ENCODE assay signal across 10 mouse cellular contexts in the genomic region with DNA sequence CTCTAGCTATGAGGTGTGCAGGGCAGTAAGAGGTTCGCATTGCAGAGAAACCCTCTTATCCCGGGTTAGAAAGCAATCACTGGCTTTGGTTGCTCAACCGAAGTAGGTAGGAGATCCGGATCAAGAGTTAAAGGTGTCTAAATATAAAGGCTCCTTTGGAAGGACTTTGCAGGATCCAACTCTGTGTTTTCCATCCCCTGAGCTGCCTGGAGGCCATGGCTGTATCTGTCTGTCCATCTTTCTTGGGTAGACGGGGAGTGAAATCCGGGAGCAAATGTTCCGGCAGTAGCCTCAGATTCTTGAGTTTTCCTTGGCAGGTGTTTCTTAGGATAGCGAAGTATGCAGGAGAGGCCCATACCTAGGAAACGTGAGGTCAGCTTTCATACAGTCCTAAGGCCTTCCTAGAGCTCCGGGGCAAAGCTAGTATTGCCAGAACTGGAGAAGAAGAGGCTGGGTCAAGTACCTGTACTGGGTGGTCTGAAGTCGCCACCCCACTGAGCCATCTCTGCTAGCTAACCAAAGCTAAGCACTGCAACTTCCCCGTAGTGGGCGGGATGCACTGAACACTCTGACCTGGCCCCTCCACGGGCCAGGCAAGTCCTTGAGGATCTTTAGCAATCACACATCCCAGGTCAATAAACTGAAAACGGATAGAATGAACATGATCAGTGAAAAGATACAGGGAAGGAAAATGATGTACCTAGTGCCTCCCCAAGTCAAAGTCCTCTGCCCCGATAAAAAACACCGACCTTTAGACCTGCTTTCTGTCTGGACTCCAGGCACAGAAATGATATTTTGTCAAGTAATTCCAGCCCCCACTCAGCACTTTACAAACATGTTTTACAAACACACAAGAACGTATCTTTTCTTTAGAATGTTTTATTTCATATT.
DNase-seq lines count a peak whose midpoint lies in the region; ATAC-seq lines count a peak whose summit lies in the region.
"Had no signal": no experiment of that assay in that cellular context is flagged by ENCODE, and none has a peak within 500 bp of the region (broad histone marks: within the 10 kb centered on the region; RNA-seq: fewer than 3 reads in every experiment).

No protein-coding gene starts in this region.

- no peak for ATAC-seq in heart, embryonic 13.5 days (ENCODE audit: extremely low read depth, insufficient number of reproducible peaks, low FRiP score, low TSS enrichment)
- ATAC-seq in hindbrain, embryonic 11.5 days (ENCODE audit: low FRiP score): peak; percentile 0; the same call in 1 of the 2 replicates
- ATAC-seq in midbrain, embryonic 14.5 days (ENCODE audit: low FRiP score, low TSS enrichment): no peak

- peaks cover 82% of the 10 kb centered on the region for H3K27me3 ChIP-seq in heart, embryonic 13.5 days (replicated peaks)
- H3K27me3 ChIP-seq in hindbrain, embryonic 11.5 days (ENCODE audit: control insufficient read depth, insufficient read depth, low read length): no peaks in the 10 kb centered on the region
- no peaks in the 10 kb centered on the region for H3K27me3 ChIP-seq in midbrain, embryonic 14.5 days (ENCODE audit: control insufficient read depth, insufficient read depth, low read length)

- 9% methylated on average over 18 of the region's 18 CpGs for WGBS in heart, embryonic 13.5 days
- under 1% methylated on average over 18 of the region's 18 CpGs for WGBS in hindbrain, embryonic 11.5 days
- 2% methylated on average over 18 of the region's 18 CpGs for WGBS in midbrain, embryonic 14.5 days

- H3K9ac ChIP-seq in heart, embryonic 13.5 days: no peak overlapping the region
- H3K9ac ChIP-seq in hindbrain, embryonic 11.5 days (ENCODE audit: low read depth, low read length): peak overlapping the region; percentile 99
- peak overlapping the region; percentile 98 for H3K9ac ChIP-seq in midbrain, embryonic 14.5 days (replicated peaks; ENCODE audit: low read length)

- peaks cover 11% of the 10 kb centered on the region for H3K4me1 ChIP-seq in heart, embryonic 13.5 days
- H3K4me1 ChIP-seq in hindbrain, embryonic 11.5 days (replicated peaks; ENCODE audit: control insufficient read depth, insufficient read depth, low read length): peaks cover 3% of the 10 kb centered on the region; the same call in 1 of the 2 replicates
- H3K4me1 ChIP-seq in midbrain, embryonic 14.5 days (ENCODE audit: control insufficient read depth, insufficient read depth, low read length): peaks cover 24% of the 10 kb centered on the region

- H3K9me3 ChIP-seq in heart, embryonic 13.5 days: no peaks in the 10 kb centered on the region
- no peaks in the 10 kb centered on the region for H3K9me3 ChIP-seq in hindbrain, embryonic 11.5 days (ENCODE audit: control insufficient read depth, low read length)
- H3K9me3 ChIP-seq in midbrain, embryonic 14.5 days (ENCODE audit: control insufficient read depth, low read length): no peaks in the 10 kb centered on the region

- H3K4me3 ChIP-seq in heart, embryonic 13.5 days: peak overlapping the region; percentile 58
- H3K4me3 ChIP-seq in hindbrain, embryonic 11.5 days (ENCODE audit: low read depth, low read length): peak overlapping the region; percentile 67
- H3K4me3 ChIP-seq in midbrain, embryonic 14.5 days (replicated peaks; ENCODE audit: low read depth, low read length): peak overlapping the region; percentile 94
- H3K4me3 ChIP-seq: myocyte had no signal

- intact Hi-C loops in heart, postnatal 14 days (cut with DNase I): no loop called here

- H3K36me3 ChIP-seq in heart, embryonic 13.5 days: no peaks in the 10 kb centered on the region
- no peaks in the 10 kb centered on the region for H3K36me3 ChIP-seq in hindbrain, embryonic 11.5 days (ENCODE audit: control insufficient read depth, insufficient read depth, low read length)
- no peaks in the 10 kb centered on the region for H3K36me3 ChIP-seq in midbrain, embryonic 14.5 days (ENCODE audit: control insufficient read depth, insufficient read depth, low read length)

- H3K27ac ChIP-seq in heart, embryonic 13.5 days (replicated peaks): no peak overlapping the region
- H3K27ac ChIP-seq in hindbrain, embryonic 11.5 days (ENCODE audit: low read depth, low read length): peak overlapping the region; percentile 100
- peak overlapping the region; percentile 100 for H3K27ac ChIP-seq in midbrain, embryonic 14.5 days (replicated peaks; ENCODE audit: low read depth, low read length)

- DNase-seq in heart, postnatal 14 days: no peak
- DNase-seq in embryo, embryonic 10 days (ENCODE audit: low spot score): peak; percentile 40
- DNase-seq in hindbrain, embryonic 11.5 days (ENCODE audit: low spot score): peak; percentile 58
- peak; percentile 69 for DNase-seq in midbrain, embryonic 14.5 days
- DNase-seq in lung, postnatal 36 days: no peak
- no peak for DNase-seq in frontal cortex, postnatal 36 days (ENCODE audit: low spot score in 2 of 2)
- DNase-seq in urinary bladder, postnatal 25 days (ENCODE audit: low spot score): no peak
- DNase-seq: adrenal gland, postnatal 25 days had no signal

- H3K4me2 ChIP-seq in heart, embryonic 13.5 days: peak overlapping the region; percentile 93
- peak overlapping the region; percentile 98 for H3K4me2 ChIP-seq in hindbrain, embryonic 11.5 days (replicated peaks; ENCODE audit: low read depth, low read length)
- H3K4me2 ChIP-seq in midbrain, embryonic 14.5 days (ENCODE audit: low read length): peak overlapping the region; percentile 100

Comparison
In these comparisons a context has a peak if more than half of its experiments do, and no peak if none do; other contexts are left out.
1. DNase-seq: peak in embryo, embryonic 10 days (single experiment), hindbrain, embryonic 11.5 days (single experiment) and midbrain, embryonic 14.5 days (single experiment); none in heart, postnatal 14 days (0 of 2), lung, postnatal 36 days (single experiment), frontal cortex, postnatal 36 days (0 of 2) and urinary bladder, postnatal 25 days (single experiment).
2. Peak in every context shown above with its lines, with median percentiles within 50 percentile points of each other: H3K4me2 ChIP-seq and H3K4me3 ChIP-seq.